ENCODE assay signal across 9 mouse cellular contexts in the genomic region with DNA sequence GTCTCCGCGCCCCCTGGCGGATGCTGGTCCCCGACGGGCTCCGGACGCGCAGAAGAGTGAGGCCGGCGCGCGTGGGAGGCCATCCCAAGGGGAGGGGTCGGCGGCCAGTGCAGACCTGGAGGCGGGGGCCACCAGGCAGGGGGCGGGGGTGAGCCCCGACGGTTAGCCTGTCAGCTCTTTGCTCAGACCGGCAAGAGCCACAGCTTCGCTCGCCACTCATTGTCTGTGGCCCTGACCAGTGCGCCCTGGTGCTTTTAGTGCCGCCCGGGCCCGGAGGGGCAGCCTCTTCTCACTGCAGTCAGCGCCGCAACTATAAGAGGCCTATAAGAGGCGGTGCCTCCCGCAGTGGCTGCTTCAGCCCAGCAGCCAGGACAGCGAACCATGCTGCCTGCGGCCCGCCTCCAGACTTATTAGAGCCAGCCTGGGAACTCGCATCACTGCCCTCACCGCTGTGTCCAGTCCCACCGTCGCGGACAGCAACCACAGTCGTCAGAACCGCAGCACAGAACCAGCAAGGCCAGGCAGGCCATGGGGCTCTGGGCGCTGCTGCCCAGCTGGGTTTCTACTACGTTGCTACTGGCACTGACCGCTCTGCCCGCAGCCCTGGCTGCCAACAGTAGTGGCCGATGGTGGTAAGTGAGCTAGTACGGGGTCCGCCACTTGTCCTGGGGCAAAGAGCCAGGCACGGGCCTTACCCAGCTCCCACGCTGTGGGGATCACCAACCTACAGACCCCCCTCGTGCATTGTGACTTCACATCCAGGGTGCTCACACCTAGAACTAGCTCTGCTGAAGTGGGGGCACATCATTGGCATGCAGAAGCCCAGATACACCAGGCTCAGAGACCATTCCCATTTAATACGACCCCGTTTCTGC. TPM values are rescaled to one million over a fixed set of nuclear protein-coding genes. Genes with fewer than 3 reads are reported as not detected.
DNase-seq lines count a peak whose midpoint lies in the region; ATAC-seq lines count a peak whose summit lies in the region.
"Had no signal": no experiment of that assay in that cellular context is flagged by ENCODE, and none has a peak within 500 bp of the region (broad histone marks: within the 10 kb centered on the region; RNA-seq: fewer than 3 reads in every experiment).

Gene Wnt1 (plus strand): TSS at position 197 of the 875 bp plus-strand sequence.

- H3K4me1 ChIP-seq in heart, embryonic 14.5 days (ENCODE audit: control insufficient read depth in 2 of 2, insufficient read depth in 2 of 2, low read length in 2 of 2) = peaks cover 0 to 34% of the 10 kb centered on the region in 2 experiments; a peak in 3 of 4 replicates
- peaks cover 34% of the 10 kb centered on the region for H3K4me1 ChIP-seq in midbrain, embryonic 13.5 days (replicated peaks)

- peak within 1 kb of the TSS; percentile 57 for H3K4me2 ChIP-seq in heart, embryonic 14.5 days (ENCODE audit: low read length)
- H3K4me2 ChIP-seq in midbrain, embryonic 13.5 days (replicated peaks) = peak within 1 kb of the TSS; percentile 26

- no peak within 1 kb of the TSS for H3K27ac ChIP-seq in heart, embryonic 14.5 days (replicated peaks in 1 of 2; ENCODE audit: control insufficient read depth in 1 of 2, insufficient read depth in 1 of 2, low read depth in 2 of 2, low read length in 2 of 2)
- no peak within 1 kb of the TSS for H3K27ac ChIP-seq in midbrain, embryonic 13.5 days

- DNase-seq in embryo, embryonic 10 days (ENCODE audit: low spot score) = peak; percentile 73
- no peak for DNase-seq in embryo, embryonic 10.5 days (ENCODE audit: low spot score)
- DNase-seq in NIH3T3 (ENCODE audit: low read depth) = peak; percentile 66
- DNase-seq in kidney, postnatal 4 days = peak; percentile 82 to 87
- peak; percentile 61 for DNase-seq in thymus, postnatal 0 days (ENCODE audit: low spot score)
- no peak for DNase-seq in left cerebral cortex, postnatal 4 days

- no peaks in the 10 kb centered on the region for H3K36me3 ChIP-seq in heart, embryonic 14.5 days (ENCODE audit: control insufficient read depth, insufficient read depth, low read length)
- no peaks in the 10 kb centered on the region for H3K36me3 ChIP-seq in midbrain, embryonic 13.5 days

- WGBS in heart, embryonic 14.5 days = 3% methylated on average over 50 of the region's 51 CpGs
- WGBS in midbrain, embryonic 13.5 days = under 1% methylated on average over 51 of the region's 51 CpGs

- peaks cover 89% of the 10 kb centered on the region for H3K27me3 ChIP-seq in heart, embryonic 14.5 days (ENCODE audit: control insufficient read depth, insufficient read depth, low read length)
- H3K27me3 ChIP-seq in midbrain, embryonic 13.5 days = peaks cover 100% of the 10 kb centered on the region

- H3K9ac ChIP-seq in heart, embryonic 14.5 days (ENCODE audit: low read length) = peak within 1 kb of the TSS; percentile 14; the same call in 1 of the 2 replicates
- no peak within 1 kb of the TSS for H3K9ac ChIP-seq in midbrain, embryonic 13.5 days (replicated peaks)

- intact Hi-C loops in left cerebral cortex, postnatal 4 days (cut with DNase I) = loop anchor here (10.0 kb wide), 1 partner anchor 215 kb away; the partner anchor contains the start of genes 4930415O20Rik and Ccnt1

- H3K4me3 ChIP-seq in heart, embryonic 14.5 days (ENCODE audit: control insufficient read depth in 1 of 2, insufficient read depth in 1 of 2, low read depth in 1 of 2, low read length in 2 of 2) = peak within 1 kb of the TSS; percentile 20 to 31; a peak in 3 of 4 replicates
- peak within 1 kb of the TSS; percentile 35 for H3K4me3 ChIP-seq in midbrain, embryonic 13.5 days (replicated peaks)

- H3K9me3 ChIP-seq in heart, embryonic 14.5 days (ENCODE audit: control insufficient read depth, low read length) = peaks cover 4% of the 10 kb centered on the region; the same call in 1 of the 2 replicates
- H3K9me3 ChIP-seq in midbrain, embryonic 13.5 days = no peaks in the 10 kb centered on the region

- ATAC-seq in heart, embryonic 14.5 days (ENCODE audit: insufficient number of reproducible peaks, insufficient read depth, low FRiP score, low read depth) = no peak
- peak; percentile 25; the same call in 1 of the 2 replicates for ATAC-seq in midbrain, embryonic 13.5 days

RNA-seq across cellular contexts. Expression of gene Wnt1, which starts in this region (rescaled TPM):
- polyA plus RNA-seq in heart, embryonic 14.5 days (2014; fragmentation: Nextera tagmentation; extraction: Ambion mirVana) = not detected in 2 replicates
- polyA plus RNA-seq in midbrain, embryonic 13.5 days (2015; fragmentation: Nextera tagmentation; extraction: Ambion mirVana) = 4.0 and 8.6 TPM in 2 replicates
- polyA plus RNA-seq in thymus, postnatal 0 days (2015; fragmentation: Nextera tagmentation; extraction: Ambion mirVana) = 0.08 TPM in 1 of 2 replicates, not detected in the other
- total RNA-seq in left cerebral cortex, postnatal 4 days (2021) = not detected
- polyA plus RNA-seq: gonadal fat pad, adult 2 months had no signal

Comparison
In these comparisons a context has a peak if more than half of its experiments do, and no peak if none do; other contexts are left out.
1. DNase-seq: peak in embryo, embryonic 10 days (single experiment), NIH3T3 (single experiment) and kidney, postnatal 4 days (2 of 2); none in embryo, embryonic 10.5 days (single experiment) and left cerebral cortex, postnatal 4 days (single experiment).
2. Peak in DNase-seq in thymus, postnatal 0 days; RNA of the gene not detected or under 1 TPM.